Mouse (Mus musculus): ENCODE measurements around the gene Syna.

Syna gene

GRCm38 (mm10) chr5:134567445-134567844, 7.5 kb upstream of the Syna start:
- no peak for DNase-seq (ENCODE audit: low spot score)

GRCm38 (mm10) chr5:134565696-134566095, 5.7 kb upstream of the Syna start:
- DNase-seq (ENCODE audit: low spot score), result no peak

GRCm38 (mm10) chr5:134564272-134564671, 4.3 kb upstream of the Syna start:
- no peak for DNase-seq (ENCODE audit: low spot score)

GRCm38 (mm10) chr5:134560450-134561171, 640 bp upstream of the Syna start:
- no peak for DNase-seq (ENCODE audit: low spot score)

GRCm38 (mm10) chr5:134555463-134556164, 4.4 kb downstream of the Syna start:
- peak; percentile 93 for DNase-seq (ENCODE audit: low spot score)

- no peak for DNase-seq (ENCODE audit: low spot score)
Measured at GRCm38 (mm10) chr5:134553951-134554546, 5.9 kb downstream of the Syna start.

- peak; percentile 91 for DNase-seq (ENCODE audit: low spot score)
Measured at GRCm38 (mm10) chr5:134552110-134552972, 7.6 kb downstream of the Syna start, which contains the start of gene Clip2. Clip2 (minus strand) TSS chr5:134552434.

GRCm38 (mm10) chr5:134551233-134552109, 8.5 kb downstream of the Syna start:
- DNase-seq (ENCODE audit: low spot score), result peak; percentile 53

- DNase-seq (ENCODE audit: low spot score), result no peak
Measured at GRCm38 (mm10) chr5:134550836-134551232, 9.1 kb downstream of the Syna start.

GRCm38 (mm10) chr5:134549640-134550168, 10.3 kb downstream of the Syna start:
- no peak for DNase-seq (ENCODE audit: low spot score)

- DNase-seq (ENCODE audit: low spot score), result no peak
Measured at GRCm38 (mm10) chr5:134548306-134548705, 11.7 kb downstream of the Syna start.

- DNase-seq (ENCODE audit: low spot score), result no peak
Measured at GRCm38 (mm10) chr5:134546790-134547189, 13.2 kb downstream of the Syna start.

GRCm38 (mm10) chr5:134545242-134545629, 14.7 kb downstream of the Syna start:
- DNase-seq (ENCODE audit: low spot score), result no peak

- DNase-seq (ENCODE audit: low spot score), result peak; percentile 49
Measured at GRCm38 (mm10) chr5:134544516-134545241, 15.3 kb downstream of the Syna start.

- peak; percentile 65 for DNase-seq (ENCODE audit: low spot score)
Measured at GRCm38 (mm10) chr5:134541640-134542039, 18.3 kb downstream of the Syna start.

- no peak for DNase-seq (ENCODE audit: low spot score)
Measured at GRCm38 (mm10) chr5:134540881-134541280, 19.1 kb downstream of the Syna start.

GRCm38 (mm10) chr5:134539891-134540290, 20.1 kb downstream of the Syna start:
- DNase-seq (ENCODE audit: low spot score), result peak; percentile 77

- DNase-seq (ENCODE audit: low spot score), result no peak
Measured at GRCm38 (mm10) chr5:134536036-134536435, 23.9 kb downstream of the Syna start.

GRCm38 (mm10) chr5:134532417-134532816, 27.6 kb downstream of the Syna start:
- no peak for DNase-seq (ENCODE audit: low spot score)

- DNase-seq (ENCODE audit: low spot score), result no peak
Measured at GRCm38 (mm10) chr5:134531585-134531984, 28.4 kb downstream of the Syna start.
